Mouse (Mus musculus): ENCODE data around the gene Glrp1. TPM values are rescaled to one million over a fixed set of nuclear protein-coding genes. Genes with fewer than 3 reads are reported as not detected.
A peak's percentile ranks its signal among the peaks of the same experiment; 100 is the strongest.

The Glrp1 gene
- total and polyA plus RNA-seq, 2 experiments from 2014 or later = 0.10 TPM

DNA sequence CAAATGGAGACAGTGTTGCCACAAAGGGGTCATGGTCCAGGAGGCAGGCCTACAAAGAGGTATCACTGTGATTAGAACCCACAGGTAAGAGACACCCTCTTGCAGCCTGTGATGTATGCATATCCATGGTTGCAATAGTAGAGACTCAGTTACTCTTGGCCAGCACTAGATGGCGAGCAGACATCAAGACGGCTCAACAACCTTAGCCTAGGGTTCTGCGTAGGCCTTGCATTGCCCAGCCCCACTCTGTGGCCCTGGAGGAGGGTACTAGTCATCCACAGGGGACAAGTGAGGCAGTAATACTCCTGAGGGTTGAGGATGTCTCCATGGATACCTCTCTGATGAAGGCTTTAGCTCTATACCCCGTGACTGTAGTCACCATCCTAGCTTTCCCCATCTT, 44.1 kb downstream of the Glrp1 start:
- no peak overlapping the region for H3K27ac ChIP-seq (ENCODE audit: low read depth, low read length)
- H3K4me2 ChIP-seq (ENCODE audit: low read depth) = no peak overlapping the region
- H3K9me3 ChIP-seq (ENCODE audit: low read length) = no peaks in the 10 kb centered on the region
- H3K36me3 ChIP-seq (ENCODE audit: insufficient read depth) = no peaks in the 10 kb centered on the region
- H3K9ac ChIP-seq = no peak overlapping the region
- 76% methylated on average over 4 of the region's 4 CpGs for WGBS
- TF ChIP-seq CTCF (IDR thresholded peaks at IDR 0.05; ENCODE audit: low read depth) = peak; percentile 65
- peak; percentile 55 for ATAC-seq
- peak; percentile 54 for DNase-seq
- no peaks in the 10 kb centered on the region for H3K27me3 ChIP-seq (ENCODE audit: insufficient read depth, low read length)
- H3K4me1 ChIP-seq (ENCODE audit: insufficient read depth) = no peaks in the 10 kb centered on the region
- no peak overlapping the region for H3K4me3 ChIP-seq (ENCODE audit: low read depth, low read length)

DNA sequence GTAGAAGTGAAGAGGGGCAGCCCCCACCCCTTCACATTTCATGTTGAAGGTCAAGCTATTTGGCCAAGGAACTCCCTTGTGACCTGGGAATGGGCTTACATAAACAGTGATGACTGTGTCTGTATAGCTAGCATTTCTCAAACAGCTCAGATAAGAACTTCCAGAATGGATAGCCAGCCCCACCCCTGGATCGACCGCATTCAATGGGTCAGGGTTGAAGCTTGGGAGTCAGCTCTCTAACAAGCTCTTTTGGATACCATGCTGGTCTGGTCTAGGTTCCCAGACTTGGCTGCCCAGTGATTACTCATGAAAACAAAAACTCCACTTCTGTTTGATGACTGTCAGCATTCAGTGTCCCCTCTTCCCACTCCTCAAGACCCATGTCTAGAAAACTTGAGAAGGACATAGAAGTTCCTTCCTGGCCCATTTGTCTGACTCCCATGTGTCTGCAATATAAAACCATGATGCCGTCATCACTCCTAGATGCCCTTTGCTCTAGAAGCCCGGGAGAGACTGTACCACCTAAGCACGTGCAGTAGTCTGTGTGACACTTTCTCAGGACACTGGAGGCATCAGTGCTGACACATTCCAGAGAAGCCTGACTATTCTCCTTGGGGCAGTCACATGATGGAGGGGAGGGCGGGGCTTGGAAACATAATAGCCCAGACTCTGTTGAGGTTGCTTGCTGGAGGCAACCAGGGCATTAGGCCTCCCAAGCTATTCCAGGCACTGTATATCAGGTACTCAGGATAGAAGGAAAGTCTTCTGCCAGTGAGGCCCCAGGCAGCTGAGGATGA, 45.6 kb downstream of the Glrp1 start:
- Histone ChIP-seq H3K27ac (ENCODE audit: low read depth, low read length) (no peak overlapping the region), H3K4me3 (ENCODE audit: low read depth, low read length) (no peak overlapping the region), H3K36me3 (ENCODE audit: insufficient read depth) (no peaks in the 10 kb centered on the region), H3K9ac (no peak overlapping the region), H3K9me3 (ENCODE audit: low read length) (no peaks in the 10 kb centered on the region), H3K27me3 (ENCODE audit: insufficient read depth, low read length) (no peaks in the 10 kb centered on the region), H3K4me2 (ENCODE audit: low read depth) (no peak overlapping the region), H3K4me1 (ENCODE audit: insufficient read depth) (no peaks in the 10 kb centered on the region)
- 84% methylated on average over 6 of the region's 6 CpGs for WGBS
- ATAC-seq = no peak
- TF ChIP-seq CTCF (IDR thresholded peaks at IDR 0.05; ENCODE audit: low read depth) = no peak
- no peak for DNase-seq

DNA sequence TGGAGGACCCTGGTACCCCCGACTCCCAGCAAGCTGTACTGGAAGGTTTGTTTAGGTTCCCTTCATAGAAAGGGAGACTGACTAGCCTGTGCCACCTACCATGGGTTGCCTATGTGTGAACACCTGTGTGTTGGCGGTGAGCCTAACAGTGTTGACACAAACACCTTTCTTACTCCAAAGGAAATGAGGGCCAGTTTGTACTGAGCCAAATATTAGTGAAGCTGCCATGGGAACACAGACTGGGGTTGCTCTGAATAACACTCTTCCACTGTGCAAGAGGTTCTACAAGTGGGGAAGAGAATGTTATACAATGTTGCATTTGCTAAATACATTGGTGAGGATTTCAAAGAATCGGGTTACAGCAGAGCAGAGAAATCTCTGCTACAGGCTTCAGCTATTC, 46.6 kb downstream of the Glrp1 start:
- H3K4me3 ChIP-seq (ENCODE audit: low read depth, low read length) = no peak overlapping the region
- 88% methylated on average over 3 of the region's 3 CpGs for WGBS
- H3K36me3 ChIP-seq (ENCODE audit: insufficient read depth) = no peaks in the 10 kb centered on the region
- H3K27ac ChIP-seq (ENCODE audit: low read depth, low read length) = no peak overlapping the region
- no peak for ATAC-seq
- DNase-seq = no peak
- TF ChIP-seq CTCF (IDR thresholded peaks at IDR 0.05; ENCODE audit: low read depth) = no peak
- no peaks in the 10 kb centered on the region for H3K4me1 ChIP-seq (ENCODE audit: insufficient read depth)
- H3K9me3 ChIP-seq (ENCODE audit: low read length) = no peaks in the 10 kb centered on the region
- H3K4me2 ChIP-seq (ENCODE audit: low read depth) = no peak overlapping the region
- no peaks in the 10 kb centered on the region for H3K27me3 ChIP-seq (ENCODE audit: insufficient read depth, low read length)
- H3K9ac ChIP-seq = no peak overlapping the region

DNA sequence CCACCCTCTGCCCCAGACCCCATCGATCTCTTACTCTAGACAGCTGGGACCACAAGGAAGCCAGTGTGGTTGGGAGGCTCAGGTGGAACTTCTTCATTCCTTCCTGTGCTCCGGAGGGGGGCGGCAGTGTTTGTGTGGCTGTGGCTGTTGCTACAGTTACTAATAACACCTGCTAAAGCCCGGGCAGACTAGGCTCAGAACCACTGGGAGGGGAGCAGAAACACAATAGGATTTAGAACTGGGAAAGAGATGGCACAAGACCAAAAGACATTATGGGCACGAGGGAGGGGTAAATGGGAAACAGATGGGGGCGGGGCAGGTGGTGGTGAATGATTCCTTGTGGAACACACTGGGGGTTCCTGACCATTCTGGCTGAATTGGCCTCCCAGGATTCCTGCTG, 47.4 kb downstream of the Glrp1 start:
- Histone ChIP-seq H3K27ac (ENCODE audit: low read depth, low read length) (no peak overlapping the region), H3K9me3 (ENCODE audit: low read length) (no peaks in the 10 kb centered on the region), H3K9ac (no peak overlapping the region), H3K36me3 (ENCODE audit: insufficient read depth) (no peaks in the 10 kb centered on the region), H3K27me3 (ENCODE audit: insufficient read depth, low read length) (no peaks in the 10 kb centered on the region), H3K4me1 (ENCODE audit: insufficient read depth) (no peaks in the 10 kb centered on the region), H3K4me3 (ENCODE audit: low read depth, low read length) (no peak overlapping the region), H3K4me2 (ENCODE audit: low read depth) (no peak overlapping the region)
- WGBS = 44% methylated on average over 6 of the region's 6 CpGs
- ATAC-seq = no peak
- no peak for TF ChIP-seq CTCF (IDR thresholded peaks at IDR 0.05; ENCODE audit: low read depth)
- DNase-seq = no peak

DNA sequence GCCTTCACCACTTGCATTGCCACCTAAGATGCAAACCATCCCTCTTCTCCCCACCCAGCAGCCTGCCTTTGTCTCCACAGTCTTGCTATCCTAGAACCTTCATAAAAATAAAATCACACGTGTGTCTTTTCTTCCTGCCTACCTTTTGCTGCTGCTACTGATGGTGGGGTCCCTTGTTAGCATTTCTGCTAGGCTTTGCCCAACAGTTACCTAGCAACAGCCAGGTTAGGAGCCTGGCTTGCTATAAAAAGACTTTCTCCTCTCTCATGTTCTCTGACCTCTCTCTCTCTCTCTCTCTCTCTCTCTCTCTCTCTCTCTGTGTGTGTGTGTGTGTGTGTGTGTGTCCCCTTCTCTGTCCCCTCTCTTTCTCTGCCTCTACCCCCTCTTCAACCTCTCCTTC, 48.8 kb downstream of the Glrp1 start:
- no peaks in the 10 kb centered on the region for H3K27me3 ChIP-seq (ENCODE audit: insufficient read depth, low read length)
- DNase-seq (no peak), ATAC-seq (peak; percentile 42; the same call in 1 of the 2 replicates)
- H3K9ac ChIP-seq = no peak overlapping the region
- H3K36me3 ChIP-seq (ENCODE audit: insufficient read depth) = no peaks in the 10 kb centered on the region
- H3K4me1 ChIP-seq (ENCODE audit: insufficient read depth) = no peaks in the 10 kb centered on the region
- TF ChIP-seq CTCF (IDR thresholded peaks at IDR 0.05; ENCODE audit: low read depth) = no peak
- no peak overlapping the region for H3K27ac ChIP-seq (ENCODE audit: low read depth, low read length)
- H3K9me3 ChIP-seq (ENCODE audit: low read length) = no peaks in the 10 kb centered on the region
- no peak overlapping the region for H3K4me3 ChIP-seq (ENCODE audit: low read depth, low read length)
- no peak overlapping the region for H3K4me2 ChIP-seq (ENCODE audit: low read depth)
- WGBS = 20% methylated on average over 1 of the region's 1 CpGs

DNA sequence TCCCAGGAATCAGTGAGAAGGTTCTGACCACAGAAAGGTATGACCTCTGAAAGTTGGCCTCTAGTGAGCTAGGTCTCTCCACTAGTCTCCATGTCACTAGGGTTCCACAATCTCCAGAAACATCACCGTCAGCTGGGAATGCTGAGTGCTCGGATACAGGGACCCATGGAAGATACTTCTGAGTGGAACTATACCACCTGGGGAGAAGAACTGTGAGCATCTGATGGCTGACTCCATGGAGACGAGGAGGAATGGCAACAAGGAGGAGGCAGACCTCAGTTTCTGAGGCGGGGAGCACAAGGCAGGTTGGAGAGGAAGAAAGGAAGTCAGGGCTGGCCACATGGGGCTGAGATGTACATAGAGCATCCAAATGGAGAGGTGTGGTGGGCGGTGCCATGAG, 50.2 kb downstream of the Glrp1 start:
- no peak overlapping the region for H3K4me2 ChIP-seq (ENCODE audit: low read depth)
- H3K27ac ChIP-seq (ENCODE audit: low read depth, low read length) = no peak overlapping the region
- 78% methylated on average over 5 of the region's 5 CpGs for WGBS
- H3K9ac ChIP-seq = no peak overlapping the region
- H3K36me3 ChIP-seq (ENCODE audit: insufficient read depth) = no peaks in the 10 kb centered on the region
- ATAC-seq (no peak), DNase-seq (no peak)
- H3K27me3 ChIP-seq (ENCODE audit: insufficient read depth, low read length) = no peaks in the 10 kb centered on the region
- no peak overlapping the region for H3K4me3 ChIP-seq (ENCODE audit: low read depth, low read length)
- no peaks in the 10 kb centered on the region for H3K9me3 ChIP-seq (ENCODE audit: low read length)
- no peaks in the 10 kb centered on the region for H3K4me1 ChIP-seq (ENCODE audit: insufficient read depth)
- no peak for TF ChIP-seq CTCF (IDR thresholded peaks at IDR 0.05; ENCODE audit: low read depth)

DNA sequence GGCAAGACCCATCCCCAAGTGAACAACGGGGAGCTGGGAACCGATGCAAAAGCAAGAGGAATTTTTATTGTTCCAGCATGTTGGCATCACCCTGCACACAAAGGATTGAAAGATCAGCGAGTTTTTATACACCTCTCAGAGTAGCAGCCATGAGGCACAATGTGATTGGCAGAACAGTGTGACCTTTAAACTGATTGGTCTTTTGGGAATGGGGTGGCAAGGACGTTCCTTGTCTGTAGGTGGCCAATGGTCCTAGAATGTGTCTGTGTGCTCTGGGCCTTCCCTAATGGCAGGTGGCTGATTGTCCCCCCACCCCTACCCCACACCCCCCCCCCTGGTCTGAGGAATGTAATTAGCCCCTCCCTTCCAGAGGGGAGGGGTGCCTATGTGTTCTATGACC, 50.7 kb downstream of the Glrp1 start:
- no peaks in the 10 kb centered on the region for H3K4me1 ChIP-seq (ENCODE audit: insufficient read depth)
- no peak overlapping the region for H3K9ac ChIP-seq
- WGBS = 84% methylated on average over 4 of the region's 4 CpGs
- no peak for TF ChIP-seq CTCF (IDR thresholded peaks at IDR 0.05; ENCODE audit: low read depth)
- no peak overlapping the region for H3K4me3 ChIP-seq (ENCODE audit: low read depth, low read length)
- DNase-seq (no peak), ATAC-seq (no peak)
- H3K27me3 ChIP-seq (ENCODE audit: insufficient read depth, low read length) = no peaks in the 10 kb centered on the region
- H3K27ac ChIP-seq (ENCODE audit: low read depth, low read length) = no peak overlapping the region
- no peaks in the 10 kb centered on the region for H3K9me3 ChIP-seq (ENCODE audit: low read length)
- H3K36me3 ChIP-seq (ENCODE audit: insufficient read depth) = no peaks in the 10 kb centered on the region
- H3K4me2 ChIP-seq (ENCODE audit: low read depth) = no peak overlapping the region

All from forebrain, postnatal 0 days (tissue).